Mouse (Mus musculus) effector memory CD4-positive, alpha-beta T cell, adult 7 months (primary cell): ENCODE results near the gene Amz2. TPM values are rescaled to one million over a fixed set of nuclear protein-coding genes. Genes with fewer than 3 reads are reported as not detected.

Experiments used
- polyA plus RNA-seq: library from polyadenylated mRNA; unstranded; fragments of 100-300 nt; shearing (Covaris generic); gene quantifications from one replicate; pipeline ENCODE4 v1.2.1, GENCODE M21; 2017

Amz2 gene
- 91.5 TPM for polyA plus RNA-seq

GRCm38 (mm10) chr11:109425392-109426271 lies at the start of gene Amz2:
TSS of gene Amz2 (plus strand) at chr11:109425946.

GRCm38 (mm10) chr11:109413617-109414016 lies 12.1 kb upstream of the Amz2 start, which contains the start of gene 9930022D16Rik:
TSS of gene 9930022D16Rik (plus strand) at chr11:109413917.

DNA sequence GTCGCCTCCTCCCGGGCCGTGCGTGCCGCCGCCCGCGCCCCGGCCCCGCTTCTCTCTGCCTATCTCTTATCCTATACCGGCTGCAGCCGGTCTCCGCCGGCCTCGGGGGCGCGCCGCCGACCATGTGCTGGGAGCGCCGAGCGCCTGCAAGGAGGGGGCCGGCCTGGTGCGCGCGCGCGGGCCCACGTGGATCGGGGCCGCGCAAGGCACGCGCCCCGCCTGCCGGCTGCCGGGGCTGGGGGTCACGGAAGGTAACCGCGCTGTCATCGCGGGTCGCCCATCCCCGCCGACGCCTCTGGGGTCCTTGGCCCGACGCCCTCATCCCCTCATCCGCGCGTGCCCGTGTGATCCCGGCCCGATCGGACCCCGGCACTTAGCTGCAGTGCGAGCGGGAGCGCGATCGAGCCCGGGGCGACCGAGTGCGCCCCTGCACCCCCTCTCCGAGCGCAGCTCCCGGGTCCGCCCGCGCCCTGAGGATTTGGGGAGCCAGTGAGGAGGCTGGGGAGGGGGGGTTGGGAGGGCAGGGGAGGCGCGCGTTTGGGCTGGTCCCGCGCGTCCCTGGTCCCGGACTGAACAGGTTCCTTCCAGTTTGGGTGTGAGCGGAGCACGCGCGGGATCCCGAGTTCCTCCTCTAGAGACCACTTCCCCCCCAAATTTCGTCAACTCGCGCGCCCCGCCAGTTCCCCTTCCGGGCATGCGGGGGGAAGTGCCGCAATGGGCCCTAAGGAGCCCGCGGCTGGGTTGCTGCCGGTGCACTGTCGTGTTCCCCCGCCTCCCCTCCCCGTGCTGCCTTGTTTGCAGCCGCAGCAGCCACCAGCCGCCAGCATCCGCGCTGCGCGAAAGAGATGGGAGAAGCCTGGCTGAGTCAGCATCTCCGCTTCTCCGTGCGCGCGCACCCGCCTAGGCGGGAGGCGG lies 47.7 kb downstream of the Amz2 start, which contains the start of the genes Arsg and Slc16a6:
Arsg (plus strand) TSS at position 204 of the 915 bp plus-strand sequence.
Slc16a6 (minus strand) TSS at position 428 of the 915 bp plus-strand sequence.

Other genes with a start within 250 kb of the Amz2 start
- gene Rgs9, start 127.8 kb upstream of the Amz2 start, polyA plus RNA-seq, result 1.8 TPM
- 294 TPM for gene Gna13, start 63.1 kb upstream of the Amz2 start, polyA plus RNA-seq
- 0.41 TPM for gene 9930022D16Rik, start 12.0 kb upstream of the Amz2 start, polyA plus RNA-seq
- gene Arsg, start 47.4 kb downstream of the Amz2 start, polyA plus RNA-seq, result 1.9 TPM
- gene Slc16a6, start 47.7 kb downstream of the Amz2 start, polyA plus RNA-seq, result 24.8 TPM
- gene Wipi1, start 186.0 kb downstream of the Amz2 start, polyA plus RNA-seq, result not detected
- gene Prkar1a, start 223.5 kb downstream of the Amz2 start, polyA plus RNA-seq, result 608 TPM